Mouse (Mus musculus) ES-Bruce4 (cell line): ENCODE results near the gene Sfxn5.

ENCODE experiments used
- CTCF ChIP-seq: IDR thresholded peaks from one replicate; pipeline ENCODE4 v1.8.1; 2011; ENCODE audit warnings: low read depth, low read length
- EP300 ChIP-seq: IDR thresholded peaks from 2 replicates; pipeline ENCODE4 v1.6.1; 2011; ENCODE audit warnings: low read depth, low read length; ENCODE audit not compliant: insufficient read depth
- POLR2A ChIP-seq: IDR thresholded peaks from one replicate; pipeline ENCODE4 v1.8.1; 2011; ENCODE audit warnings: low read length; ENCODE audit not compliant: insufficient read depth

DNA sequence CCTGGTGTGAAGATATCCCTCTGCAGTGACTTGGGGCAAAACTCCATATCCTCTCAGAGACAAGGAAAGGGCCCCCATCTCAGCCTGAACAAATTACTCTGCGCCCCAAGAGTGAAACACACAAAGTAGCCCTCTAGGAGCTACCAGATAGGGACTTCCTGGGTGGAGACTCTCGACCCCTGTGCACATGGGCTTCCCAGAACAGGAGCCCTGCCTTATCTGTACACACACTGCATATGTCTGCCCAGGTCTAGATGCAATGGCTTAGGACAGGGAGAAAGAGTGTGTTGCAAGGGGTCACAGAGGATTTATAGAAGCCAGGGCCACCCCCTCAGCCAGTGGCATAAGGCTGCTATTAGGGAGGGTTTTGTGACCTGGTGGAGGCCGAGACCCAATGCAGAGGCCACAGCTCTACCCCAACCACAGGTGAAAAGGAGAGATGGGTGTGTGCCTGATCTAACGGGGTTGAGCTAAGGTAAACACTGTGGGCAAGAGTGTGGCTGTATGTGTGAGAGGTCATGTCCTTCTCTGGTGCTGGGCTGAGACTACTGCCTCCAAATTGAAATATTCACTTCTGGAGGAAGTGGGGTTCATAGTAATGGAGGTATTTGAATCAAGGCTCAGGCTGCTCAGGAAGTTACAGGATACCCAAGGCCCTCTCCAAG, 44.9 kb downstream of the Sfxn5 start:
- TF ChIP-seq CTCF (no peak), POLR2A (no peak), EP300 (no peak)
